14 mouse cellular contexts compared by ENCODE assay signal in the genomic region with DNA sequence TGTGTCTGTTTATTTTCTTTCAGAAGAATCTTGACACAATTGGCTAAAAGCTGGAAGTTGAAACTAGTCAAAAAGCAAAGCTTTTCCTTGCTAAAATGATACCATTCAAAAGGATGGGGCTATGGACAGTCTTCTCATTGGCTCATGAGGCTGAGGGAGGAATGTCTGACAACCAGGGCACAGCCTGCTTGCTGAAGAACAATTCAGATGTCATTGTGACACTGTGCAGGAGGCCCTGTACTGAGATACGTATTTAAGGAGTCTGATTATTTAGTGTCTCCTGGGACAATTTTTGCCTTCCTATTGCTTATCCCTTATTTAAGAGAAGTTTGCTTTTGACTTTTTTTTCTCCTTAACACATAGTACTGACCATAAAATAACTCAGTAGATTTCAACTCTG. TPM values are rescaled to one million over a fixed set of nuclear protein-coding genes. Genes with fewer than 3 reads are reported as not detected.
"Had no signal": no experiment of that assay in that cellular context is flagged by ENCODE, and none has a peak within 500 bp of the region (broad histone marks: within the 10 kb centered on the region; RNA-seq: fewer than 3 reads in every experiment).

No protein-coding gene starts in this region.

- DNase-seq: kidney, postnatal 14 days; left cerebral cortex, postnatal 4 days; lung, adult 18-20 months; retina, postnatal 1 day; right cerebral cortex, postnatal 4 days; spleen, adult 18-20 months; thymus, adult 18-20 months; thymus, postnatal 25 days had no signal

- H3K27ac ChIP-seq: limb, embryonic 13.5 days; liver, embryonic 14.5 days; midbrain, embryonic 12.5 days; neural tube, embryonic 13.5 days had no signal

- H3K9ac ChIP-seq: limb, embryonic 13.5 days; liver, embryonic 14.5 days; midbrain, embryonic 12.5 days; neural tube, embryonic 13.5 days had no signal

- H3K36me3 ChIP-seq: limb, embryonic 13.5 days; midbrain, embryonic 12.5 days; neural tube, embryonic 13.5 days had no signal

- H3K4me3 ChIP-seq: limb, embryonic 13.5 days; midbrain, embryonic 12.5 days; neural tube, embryonic 13.5 days had no signal

- H3K4me1 ChIP-seq: limb, embryonic 13.5 days; midbrain, embryonic 12.5 days; neural tube, embryonic 13.5 days had no signal

- H3K27me3 ChIP-seq: limb, embryonic 13.5 days; midbrain, embryonic 12.5 days; neural tube, embryonic 13.5 days had no signal

- H3K4me2 ChIP-seq: limb, embryonic 13.5 days; midbrain, embryonic 12.5 days; neural tube, embryonic 13.5 days had no signal

- ATAC-seq: midbrain, embryonic 16.5 days had no signal

- H3K9me3 ChIP-seq: limb, embryonic 13.5 days; midbrain, embryonic 12.5 days; neural tube, embryonic 13.5 days had no signal

RNA-seq across cellular contexts. Expression of gene Cdh6, which starts 22.8 kb away (rescaled TPM):
- total RNA-seq: megakaryocyte-erythroid progenitor cell, adult 5-6 weeks had no signal
